Mouse (Mus musculus) liver, embryonic 14.5 days (tissue): ENCODE measurements at regions not wholly inside any gene's neighbourhood (a gene's known extent, or its start where the extent isn't known, plus 50 kb on each side); places are given as distances from the start of the nearest gene placed in this dataset.

ENCODE experiments used
- CTCF ChIP-seq: IDR thresholded peaks from 2 replicates; pipeline ENCODE4 v1.5.1; 2016; ENCODE audit warnings: antibody characterized with exemption, low read depth, control low read depth
- EP300 ChIP-seq: IDR thresholded peaks from 2 replicates; pipeline ENCODE4 v1.6.1; 2016; ENCODE audit warnings: antibody characterized with exemption, low read depth

DNA sequence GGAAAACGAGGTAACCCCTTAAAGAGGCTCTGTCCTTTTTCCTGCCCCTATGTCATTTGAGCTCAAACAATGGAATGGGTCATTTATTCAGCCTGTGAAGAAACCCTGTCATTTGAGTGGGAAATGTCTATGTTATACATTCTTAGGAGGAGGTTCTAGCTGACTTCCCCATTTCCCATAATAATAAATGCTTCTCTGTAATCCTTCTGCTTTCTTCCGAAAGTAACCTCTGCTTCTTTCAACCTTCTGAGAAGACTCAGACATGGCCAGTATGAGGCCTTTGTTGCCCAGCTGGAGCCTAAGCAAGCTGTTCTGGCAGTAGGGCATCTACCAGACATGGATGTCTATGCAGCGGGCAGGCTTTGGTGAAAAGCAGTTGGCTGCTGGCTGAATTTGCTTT, 150.2 kb upstream of the Pik3r1 start:
- TF ChIP-seq CTCF (no peak), EP300 (no peak)
